Mouse (Mus musculus): ENCODE measurements around the gene Card11.

The Card11 gene

DNA sequence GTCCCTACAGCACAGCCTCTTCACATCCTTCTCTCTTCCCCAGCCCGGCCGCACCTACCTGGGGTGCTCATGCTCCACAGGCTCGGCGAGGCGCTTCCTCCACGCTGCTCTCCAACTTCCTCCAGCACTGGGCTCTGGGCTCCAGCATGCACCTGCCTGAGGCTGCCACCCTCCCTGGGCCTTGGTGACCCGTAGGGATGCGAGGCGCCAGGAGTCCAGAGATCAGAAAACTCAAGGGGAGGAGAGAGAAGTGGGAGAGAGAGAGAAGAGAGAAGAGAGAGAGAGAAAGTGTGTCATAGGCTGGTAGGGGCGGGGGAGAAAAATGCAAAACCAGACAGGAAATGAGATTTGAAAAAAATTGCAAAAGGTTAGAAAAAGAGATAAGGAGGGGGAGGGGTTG, at the start of gene Card11:
Gene Card11, minus strand, starts transcription at position 234 of the 400 bp plus-strand sequence.
- DNase-seq (ENCODE audit: low spot score) = no peak

DNA sequence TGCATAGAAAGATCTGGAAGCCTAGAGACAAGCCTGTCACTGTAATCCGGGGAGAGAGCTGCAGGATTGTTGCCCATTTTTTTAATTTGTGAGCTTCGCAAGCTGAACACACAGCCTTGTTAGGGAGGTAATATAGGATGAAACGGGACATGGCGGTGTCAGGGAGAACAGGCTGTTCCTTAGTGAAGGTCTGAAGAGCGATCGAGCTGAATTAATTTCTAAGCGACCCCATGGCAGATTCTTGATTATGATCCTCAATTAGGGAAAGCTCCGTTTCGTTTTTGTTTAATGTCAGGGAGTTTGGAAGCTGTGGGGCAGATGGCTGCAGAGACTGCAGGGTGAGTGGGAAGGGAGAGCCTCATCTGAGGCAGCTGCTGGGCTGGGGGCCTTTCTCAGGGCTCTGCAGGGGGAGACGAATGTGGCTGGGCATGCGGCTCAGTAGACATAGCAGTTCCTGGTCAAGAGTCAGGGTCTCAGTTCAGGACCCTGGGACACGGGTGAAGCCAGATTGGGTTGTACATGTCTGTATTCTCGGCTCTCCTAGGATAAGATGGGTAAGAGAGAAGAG, 47.4 kb upstream of the Card11 start:
- no peak for DNase-seq (ENCODE audit: low spot score)

DNA sequence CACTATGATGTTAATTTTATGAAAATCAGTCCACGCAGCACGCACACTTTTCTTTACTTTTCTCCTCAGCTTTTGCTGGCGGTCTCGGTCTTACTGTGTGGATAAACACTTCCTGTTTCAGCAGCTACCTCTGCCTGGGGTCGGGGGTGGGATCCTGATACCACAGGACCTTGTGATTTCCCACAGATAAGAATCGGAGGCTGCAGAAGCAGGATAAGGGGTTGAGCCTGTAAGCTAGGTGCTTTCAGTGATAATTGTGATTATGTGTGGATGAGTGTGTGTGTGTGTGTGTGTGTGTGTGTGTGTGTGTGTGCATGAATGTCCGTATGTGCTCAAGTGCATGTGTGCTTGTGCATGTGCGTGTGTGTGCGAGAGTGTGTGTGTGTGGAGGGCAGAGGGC, 44.6 kb upstream of the Card11 start:
- no peak for DNase-seq (ENCODE audit: low spot score)

DNA sequence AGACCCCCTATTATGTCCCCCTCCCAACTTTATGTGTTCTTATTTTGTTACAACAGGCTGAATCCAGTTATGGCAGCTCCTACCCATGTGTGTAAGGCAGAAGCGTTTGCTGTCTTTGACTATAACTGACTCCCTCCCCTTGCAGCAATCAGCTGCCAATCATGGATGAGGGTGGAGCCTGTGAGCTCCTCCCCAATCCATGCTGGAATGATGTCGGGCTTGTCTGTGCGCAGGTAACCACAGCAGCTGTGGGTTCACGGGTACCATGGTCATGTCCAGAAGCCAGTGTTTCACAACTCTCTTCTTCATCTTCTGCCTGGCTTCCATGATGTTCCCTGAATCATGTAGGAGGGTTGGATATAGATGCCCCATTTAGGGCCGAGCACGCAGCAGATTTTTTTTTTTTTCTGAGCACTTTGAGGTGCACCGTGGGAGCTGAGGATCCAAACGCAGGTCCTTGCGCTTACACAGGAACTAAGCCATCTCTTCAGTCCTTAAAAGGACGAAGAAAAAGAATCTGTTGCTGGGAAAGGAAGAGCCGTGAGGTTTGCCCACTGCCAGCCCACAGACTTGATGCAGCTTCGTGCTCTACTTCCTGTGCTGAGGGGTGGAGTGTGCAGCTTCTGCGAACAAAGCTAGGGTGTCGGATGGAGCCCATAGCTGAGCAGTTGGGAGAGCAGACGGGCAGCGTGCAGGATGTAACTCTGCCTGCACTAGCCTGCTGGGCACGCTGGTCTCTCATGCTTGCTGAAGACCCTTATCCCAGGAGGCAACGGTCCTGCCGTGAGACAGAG, 43.5 kb upstream of the Card11 start:
- DNase-seq (ENCODE audit: low spot score) = no peak

DNA sequence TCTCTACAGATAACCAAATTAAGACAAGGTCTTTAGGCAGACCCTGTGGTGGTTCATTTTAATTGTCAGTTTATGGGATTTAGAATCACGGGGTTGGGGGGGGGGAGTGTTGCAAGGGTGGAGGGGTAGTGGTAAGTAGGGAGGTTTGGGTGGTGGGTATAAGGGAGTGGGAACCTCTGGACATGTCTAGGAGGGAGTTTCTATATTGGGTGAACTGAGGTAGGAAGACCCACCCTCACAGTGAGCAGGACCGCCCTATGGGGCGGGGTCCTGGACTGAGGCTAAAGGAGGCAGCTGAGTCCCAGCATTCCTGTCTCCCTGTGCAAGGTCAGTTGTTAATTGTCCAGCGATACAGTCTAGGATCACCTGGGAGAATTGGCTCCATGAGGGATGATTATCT, 42.0 kb upstream of the Card11 start:
- no peak for DNase-seq (ENCODE audit: low spot score)

DNA sequence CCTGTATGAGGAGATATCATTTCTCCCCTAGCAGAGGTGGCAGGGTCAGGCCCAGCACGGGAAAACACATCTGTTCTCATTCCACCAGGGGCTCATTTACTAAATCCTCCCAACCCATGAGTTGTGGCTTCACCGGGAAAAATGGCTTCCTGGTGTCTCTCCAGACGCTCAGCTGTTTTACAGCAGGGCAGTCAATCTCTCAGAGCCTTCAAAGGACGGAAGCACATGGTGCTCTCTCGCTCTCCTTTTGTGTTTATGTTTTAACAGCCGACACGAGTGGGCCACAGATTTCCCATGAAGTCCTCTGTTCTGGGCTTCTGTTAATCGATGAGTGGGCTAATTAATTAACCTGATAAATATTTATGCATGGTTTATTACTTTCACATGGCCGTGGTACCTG, 40.5 kb upstream of the Card11 start:
- DNase-seq (ENCODE audit: low spot score) = no peak

DNA sequence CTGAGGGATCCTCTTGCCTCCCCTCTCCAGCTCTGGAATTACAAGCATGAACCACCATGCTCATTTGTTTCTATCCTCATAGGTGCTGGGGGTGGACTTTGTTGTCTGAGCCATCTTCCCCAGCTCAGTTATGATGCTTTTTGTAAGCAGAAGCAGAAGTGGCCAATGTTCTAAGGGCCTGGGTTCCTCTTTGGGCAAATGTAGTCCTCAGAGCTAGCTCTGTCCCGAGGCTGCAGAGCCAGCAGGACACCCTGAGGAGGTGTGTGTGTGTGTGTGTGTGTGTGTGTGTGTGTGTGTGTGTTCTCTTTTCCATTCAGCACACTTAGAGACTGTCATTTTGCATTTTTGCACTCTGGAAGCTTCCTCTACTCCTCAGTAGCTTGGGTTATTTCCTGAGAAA, 38.0 kb upstream of the Card11 start:
- DNase-seq (ENCODE audit: low spot score) = no peak

DNA sequence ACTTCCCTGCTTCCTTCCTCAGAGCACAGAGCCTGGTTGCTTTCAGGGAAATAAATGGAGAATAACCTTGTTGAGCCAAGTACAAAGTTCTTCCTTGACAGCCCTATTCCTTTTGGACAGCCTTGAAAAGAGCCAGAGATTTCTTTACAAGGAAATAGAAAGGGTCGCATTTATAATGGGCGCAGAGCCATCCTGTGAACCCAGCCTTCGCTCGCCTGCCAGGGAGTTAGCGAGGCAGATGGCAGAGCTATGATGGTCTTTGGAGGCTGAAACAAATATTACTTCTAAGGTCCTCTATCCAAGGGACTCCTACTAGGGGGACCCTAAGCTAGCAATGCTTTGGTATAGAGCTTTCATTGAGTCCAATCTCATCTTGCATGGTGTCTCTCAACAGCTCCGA, 35.0 kb upstream of the Card11 start:
- DNase-seq (ENCODE audit: low spot score) = no peak

DNA sequence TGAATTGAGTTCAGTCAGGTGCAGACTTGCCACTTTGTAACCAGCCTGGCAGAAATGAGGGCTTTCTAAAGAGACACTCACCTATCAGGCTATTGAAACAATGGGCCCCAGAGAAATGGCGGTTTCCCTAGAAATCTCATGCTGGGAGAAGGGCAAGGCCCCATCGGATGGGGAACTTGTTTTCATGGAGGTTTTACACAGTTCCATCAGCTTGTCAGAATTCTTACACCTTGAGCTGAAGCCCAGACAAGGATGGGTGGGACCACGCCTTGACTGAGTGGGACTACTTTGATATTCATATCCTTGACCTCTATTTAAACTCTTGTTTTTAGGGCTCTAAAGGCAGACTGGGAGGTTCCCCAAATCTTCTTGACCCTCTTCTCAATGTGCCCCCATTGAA, 33.9 kb upstream of the Card11 start:
- DNase-seq (ENCODE audit: low spot score) = no peak

DNA sequence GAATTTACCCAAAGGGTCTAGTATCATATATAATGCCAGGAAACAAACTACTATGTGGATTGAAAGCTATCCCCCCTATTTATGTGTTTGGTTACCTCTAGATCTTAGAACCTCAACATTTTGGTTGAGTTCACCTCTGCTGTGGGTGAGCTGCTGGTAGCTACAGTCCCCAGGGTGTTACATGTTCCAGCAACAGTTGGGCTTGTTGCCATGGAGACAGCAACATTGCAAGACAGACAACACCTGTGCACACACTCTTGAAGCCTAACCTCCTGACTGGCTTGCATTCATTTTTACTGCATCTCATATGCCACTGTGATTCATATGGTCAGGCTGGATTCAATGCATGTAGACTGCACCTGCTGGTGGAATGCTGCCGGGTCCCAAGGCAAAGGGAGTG, 32.6 kb upstream of the Card11 start:
- no peak for DNase-seq (ENCODE audit: low spot score)

DNA sequence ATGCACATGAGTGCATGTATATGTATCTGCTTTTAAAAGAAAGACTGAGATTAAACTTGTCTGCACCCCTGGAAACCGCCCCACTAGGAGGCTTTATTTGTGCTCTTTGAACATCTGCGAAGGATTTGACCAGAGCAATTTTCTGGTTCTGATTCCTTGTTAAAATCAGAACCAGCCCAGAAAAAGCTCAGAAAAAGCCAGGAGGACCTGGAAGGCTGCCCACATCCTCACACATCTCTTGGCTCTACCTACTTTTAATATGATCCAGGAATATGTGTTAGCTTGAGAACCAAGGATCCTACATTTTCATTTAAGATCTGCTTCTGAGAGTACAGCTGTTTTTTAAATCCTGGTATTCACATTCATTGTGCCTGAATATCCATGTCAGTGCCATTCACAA, 29.0 kb upstream of the Card11 start:
- DNase-seq (ENCODE audit: low spot score) = no peak

DNA sequence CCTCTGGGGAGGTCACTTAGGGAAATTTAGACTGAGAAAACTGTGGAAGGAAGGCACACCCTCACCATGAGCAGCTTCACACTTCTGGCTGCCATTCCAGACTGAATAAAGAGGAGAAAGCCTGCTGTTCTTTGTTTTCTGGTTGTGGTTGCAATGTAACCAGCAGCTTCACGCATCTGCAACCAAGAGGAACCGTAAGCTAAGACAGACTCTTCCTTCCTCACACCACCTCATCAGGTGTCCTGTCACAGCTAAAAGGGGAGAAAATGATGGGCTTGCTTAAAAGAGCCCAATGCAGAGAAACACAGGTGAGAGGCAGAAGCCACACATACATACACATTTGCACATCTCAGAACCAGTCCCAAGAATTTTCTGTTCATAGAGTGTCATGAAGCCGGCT, 25.3 kb upstream of the Card11 start:
- no peak for DNase-seq (ENCODE audit: low spot score)

DNA sequence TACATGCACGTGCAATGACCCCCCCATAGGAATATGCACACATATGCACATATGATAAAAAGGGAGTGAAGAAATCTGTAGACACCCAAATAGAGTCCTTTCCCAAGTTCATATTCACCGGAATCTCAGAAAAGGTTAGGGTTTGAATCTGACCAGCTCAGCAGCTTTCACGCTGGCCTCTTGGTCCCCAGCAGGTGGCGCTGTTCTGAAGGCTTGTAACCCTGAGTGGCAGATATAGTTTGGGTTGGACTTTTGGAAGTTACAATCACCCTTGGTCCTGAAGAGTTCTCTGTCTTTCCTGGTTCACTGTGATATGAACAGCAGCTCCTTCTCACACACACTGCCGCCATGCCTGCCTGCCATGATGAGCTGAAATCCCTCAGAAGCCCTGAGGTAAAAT, 24.1 kb upstream of the Card11 start:
- DNase-seq (ENCODE audit: low spot score) = no peak

DNA sequence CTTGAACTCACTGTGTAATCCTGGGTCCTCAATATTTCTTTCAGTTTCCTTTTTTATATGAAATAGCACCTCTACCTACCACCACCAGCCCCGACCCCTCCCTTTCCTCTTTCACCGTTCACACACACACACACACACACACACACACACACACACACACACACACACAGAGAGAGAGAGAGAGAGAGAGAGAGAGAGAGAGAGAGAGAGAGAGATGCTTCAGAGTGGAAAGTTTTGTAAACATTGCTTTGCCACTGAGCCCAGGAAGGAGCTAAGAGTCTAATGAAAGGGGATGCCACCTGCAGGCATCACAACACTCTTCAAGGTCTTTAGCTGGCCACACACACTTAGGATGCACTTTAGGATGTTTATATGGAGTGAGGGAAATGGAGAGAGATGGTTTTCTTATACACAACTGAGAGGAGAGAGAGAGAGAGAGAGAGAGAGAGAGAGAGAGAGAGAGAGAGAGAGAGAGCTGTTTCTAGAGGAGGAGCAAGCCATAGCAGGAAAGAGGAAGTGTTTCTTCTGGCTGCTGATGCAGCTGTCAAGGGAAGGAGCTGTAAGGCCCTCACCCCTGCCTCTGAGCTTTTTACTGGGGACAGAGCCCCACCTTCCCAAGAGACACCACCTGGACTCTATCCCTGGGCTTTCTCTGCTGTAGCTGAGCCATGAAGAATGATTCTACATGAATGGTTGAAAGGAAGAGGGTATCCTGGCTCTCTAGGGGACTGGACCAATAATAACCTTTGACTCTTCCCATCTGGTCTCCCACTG, 17.7 kb upstream of the Card11 start:
- no peak for DNase-seq (ENCODE audit: low spot score)

DNA sequence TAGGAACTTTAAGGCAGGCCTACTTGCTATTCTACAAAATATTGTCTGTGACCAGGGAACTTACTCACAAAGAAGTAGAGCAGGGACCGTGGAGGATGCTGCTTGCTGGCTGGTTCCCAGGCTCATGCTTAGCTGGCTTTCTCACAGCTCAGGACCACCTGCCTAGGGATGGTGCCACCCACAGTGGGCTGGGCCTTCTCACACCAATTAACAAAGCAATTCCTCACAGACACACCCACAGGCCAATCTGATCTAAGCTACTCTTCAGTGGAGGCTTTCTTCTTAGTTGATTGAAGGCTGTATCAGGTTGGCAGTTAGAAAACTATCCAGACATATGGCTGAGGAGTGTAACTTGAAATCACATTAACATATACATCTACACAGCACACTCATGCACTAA, 15.7 kb upstream of the Card11 start:
- no peak for DNase-seq (ENCODE audit: low spot score)

DNA sequence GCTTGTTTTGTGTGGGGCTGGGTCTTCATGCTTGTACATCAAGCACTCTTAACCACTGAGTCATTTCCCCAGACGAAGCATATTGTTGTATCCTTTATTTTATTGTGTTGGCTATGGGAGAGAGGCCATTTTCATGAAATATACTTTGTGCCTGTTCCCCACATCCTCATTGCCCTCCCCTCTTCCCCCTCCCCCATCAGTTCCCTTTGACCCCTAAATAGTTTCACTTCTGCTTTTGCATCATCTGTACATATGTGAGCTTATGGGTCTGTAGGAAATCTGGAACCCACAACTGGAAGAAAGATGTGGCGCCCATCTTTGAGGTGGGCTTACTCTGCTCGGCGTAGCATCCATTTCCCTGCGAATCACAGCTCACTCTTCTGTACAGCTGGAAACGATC, 13.8 kb upstream of the Card11 start:
- DNase-seq (ENCODE audit: low spot score) = no peak

DNA sequence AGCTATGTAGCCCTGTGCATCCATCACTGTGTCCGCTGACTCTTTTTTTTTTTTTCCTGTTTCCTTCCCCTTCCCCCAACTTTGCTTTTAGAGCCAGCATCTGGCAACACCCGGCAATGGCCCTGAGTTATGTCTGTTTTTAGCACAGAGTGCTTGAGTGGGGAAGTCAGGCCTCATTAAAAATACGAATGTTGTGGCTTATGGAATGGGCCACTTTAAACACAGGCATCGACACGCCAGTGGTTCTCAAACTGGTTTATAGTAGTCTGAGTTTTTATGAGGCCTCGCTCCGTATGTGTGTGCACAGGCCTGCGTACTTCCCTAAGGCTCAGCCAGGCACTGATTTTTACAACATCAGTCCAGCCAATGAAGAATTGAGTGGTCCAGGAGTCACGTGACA, 13.1 kb upstream of the Card11 start:
- DNase-seq (ENCODE audit: low spot score) = no peak

DNA sequence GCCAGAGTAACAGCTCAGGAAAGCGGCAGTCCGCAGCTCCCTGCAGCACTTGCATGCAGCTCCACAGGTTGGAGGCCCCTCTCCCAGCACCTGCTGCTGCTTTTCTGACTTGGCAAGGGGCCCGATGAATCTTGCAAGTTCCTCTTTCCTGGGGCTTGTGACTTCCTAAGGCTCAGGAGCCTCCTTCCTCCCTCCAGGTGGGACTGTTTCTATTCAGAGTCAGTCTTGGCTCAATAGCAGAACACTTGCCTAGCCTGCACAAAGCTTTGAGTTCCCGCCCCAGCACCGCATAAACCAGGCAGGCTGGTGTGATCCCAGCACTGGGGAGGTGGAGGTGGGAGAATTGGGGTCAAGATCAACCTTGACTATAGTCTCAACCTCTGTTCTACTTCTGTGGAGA, 5.1 kb upstream of the Card11 start:
- no peak for DNase-seq (ENCODE audit: low spot score)

DNA sequence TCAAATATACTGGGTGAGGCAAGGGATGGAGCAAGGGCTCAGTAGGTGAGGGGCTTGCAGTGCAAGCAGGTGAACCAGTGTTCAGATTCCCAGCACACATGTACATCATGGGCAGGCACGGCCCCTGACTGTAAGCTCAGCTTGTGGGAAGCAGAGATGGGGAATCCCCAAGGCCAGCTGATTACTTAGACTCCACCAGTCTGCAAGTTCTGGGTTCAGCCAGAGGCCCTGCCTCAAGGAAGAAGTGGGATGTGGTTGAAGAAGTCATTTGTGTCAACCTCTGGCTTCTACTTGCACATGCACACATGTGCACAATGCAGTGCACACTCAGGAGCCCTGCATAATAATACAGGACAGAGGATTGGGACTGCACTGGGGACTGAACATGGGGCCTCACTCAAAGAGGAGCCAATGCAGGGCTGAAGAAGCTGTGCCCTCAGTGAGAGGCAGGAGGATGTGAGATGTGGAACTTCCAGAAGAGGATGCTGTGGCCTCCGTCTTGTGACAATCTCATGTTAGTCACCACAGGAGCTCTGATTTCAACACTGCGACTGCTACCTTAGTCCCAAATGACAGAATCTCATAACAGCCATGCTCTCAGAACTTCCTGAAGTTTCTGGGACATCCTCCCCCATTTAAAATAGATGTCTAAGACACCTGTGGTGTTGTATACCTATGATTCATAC, 3.8 kb upstream of the Card11 start:
- DNase-seq (ENCODE audit: low spot score) = no peak

DNA sequence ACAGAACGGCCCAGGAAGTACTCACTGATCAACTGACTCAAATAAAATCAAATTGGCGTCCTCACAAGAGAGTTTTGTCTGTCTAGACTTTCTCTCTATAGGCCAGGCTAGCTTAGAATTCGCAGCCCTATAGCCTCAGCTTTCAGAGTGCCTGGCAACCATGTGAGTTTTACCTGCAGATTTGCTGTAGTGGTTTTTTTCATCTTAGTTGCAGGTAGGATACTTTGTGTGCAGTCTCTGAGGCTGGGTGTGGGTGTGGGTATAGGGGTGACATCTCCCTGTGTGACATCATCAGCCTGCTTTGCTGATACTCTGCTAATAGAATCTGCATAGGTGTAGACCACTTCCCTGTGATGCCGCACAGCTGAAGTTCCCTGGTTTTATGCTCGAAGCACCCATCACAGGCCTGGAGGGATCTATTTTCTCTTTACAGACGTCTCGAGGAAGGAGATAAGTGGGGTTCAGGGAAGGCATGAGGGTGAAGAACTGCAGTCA, 1.2 kb downstream of the Card11 start:
- no peak for DNase-seq (ENCODE audit: low spot score)

DNA sequence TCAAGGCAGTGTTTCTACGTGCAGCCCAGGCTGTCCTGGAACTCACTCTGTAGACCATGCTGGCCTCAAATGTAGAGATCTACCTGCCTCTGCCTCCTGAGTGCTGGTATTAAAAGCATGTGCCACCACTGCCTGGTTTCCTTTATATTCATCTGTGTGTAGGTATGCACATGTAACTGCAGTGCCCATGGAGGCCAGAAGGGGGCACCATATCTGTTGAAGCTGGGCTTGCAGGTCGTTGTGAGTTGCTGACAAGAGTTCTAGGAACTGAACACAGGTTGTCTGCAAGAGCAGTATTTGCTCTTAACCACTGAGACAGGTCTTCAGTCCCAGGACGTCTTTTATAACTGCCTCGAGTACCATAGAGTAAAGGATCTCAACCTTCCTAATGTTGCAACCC, 2.6 kb downstream of the Card11 start:
- DNase-seq (ENCODE audit: low spot score) = no peak
